Comparison of ENCODE assay signal across 9 mouse cellular contexts in the genomic region with DNA sequence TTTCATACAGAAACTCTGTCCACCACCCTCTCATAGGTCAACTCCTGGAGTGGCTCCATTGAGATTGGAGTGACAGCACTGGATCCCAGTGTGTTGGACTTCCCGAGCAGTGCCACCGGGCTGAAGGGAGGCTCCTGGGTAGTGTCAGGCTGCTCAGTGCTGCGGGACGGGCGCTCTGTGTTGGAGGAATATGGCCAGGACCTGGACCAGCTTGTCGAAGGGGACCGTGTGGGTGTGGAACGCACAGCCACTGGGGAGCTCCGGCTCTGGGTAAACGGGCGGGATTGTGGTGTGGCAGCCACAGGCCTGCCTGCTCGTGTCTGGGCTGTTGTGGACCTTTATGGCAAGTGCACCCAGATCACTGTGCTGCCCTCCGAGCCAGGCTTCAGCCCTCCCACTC. TPM values are rescaled to one million over a fixed set of nuclear protein-coding genes. Genes with fewer than 3 reads are reported as not detected.
A peak's percentile ranks its signal among the peaks of the same experiment; 100 is the strongest.
DNase-seq lines count a peak whose midpoint lies in the region; ATAC-seq and TF ChIP-seq lines count a peak whose summit lies in the region.
"Had no signal": no experiment of that assay in that cellular context is flagged by ENCODE, and none has a peak within 500 bp of the region (broad histone marks: within the 10 kb centered on the region; RNA-seq: fewer than 3 reads in every experiment).

No protein-coding gene starts in this region.

- H3K4me1 ChIP-seq in heart, embryonic 15.5 days (replicated peaks): peaks cover 30% of the 10 kb centered on the region
- H3K4me1 ChIP-seq in heart, adult 2 months (ENCODE audit: control insufficient read depth, insufficient read depth, low read length): peaks cover 3% of the 10 kb centered on the region; the same call in 1 of the 2 replicates
- H3K4me1 ChIP-seq in ES-E14 (ENCODE audit: control insufficient read depth in 2 of 2, insufficient read depth in 2 of 2, low read length in 2 of 2, poor library complexity in 1 of 2): peaks cover 3 to 19% of the 10 kb centered on the region in 2 experiments; a peak in 2 of 4 replicates
- H3K4me1 ChIP-seq in forebrain, embryonic 15.5 days: peaks cover 34% of the 10 kb centered on the region
- H3K4me1 ChIP-seq in liver, embryonic 16.5 days (ENCODE audit: control insufficient read depth, low read depth, low read length): peaks cover 25% of the 10 kb centered on the region
- H3K4me1 ChIP-seq in thymus, adult 2 months (replicated peaks; ENCODE audit: control insufficient read depth, insufficient read depth, low read length): peaks cover 18% of the 10 kb centered on the region

- peak overlapping the region; percentile 87 for H3K4me2 ChIP-seq in heart, embryonic 15.5 days
- H3K4me2 ChIP-seq in forebrain, embryonic 15.5 days (replicated peaks): peak overlapping the region; percentile 91
- peak overlapping the region; percentile 98; the same call in 1 of the 2 replicates for H3K4me2 ChIP-seq in liver, embryonic 16.5 days (ENCODE audit: low read depth, low read length)

- H3K9ac ChIP-seq in heart, embryonic 15.5 days: peak overlapping the region; percentile 93; the same call in 1 of the 2 replicates
- no peak overlapping the region for H3K9ac ChIP-seq in heart, adult 2 months (ENCODE audit: low read depth, low read length)
- H3K9ac ChIP-seq in ES-E14 (ENCODE audit: insufficient read depth, low read depth, low read length, poor library complexity, severe bottlenecking): peak overlapping the region; percentile 84; the same call in 1 of the 2 replicates
- no peak overlapping the region for H3K9ac ChIP-seq in forebrain, embryonic 15.5 days (replicated peaks)
- H3K9ac ChIP-seq in liver, embryonic 16.5 days (ENCODE audit: low read depth, low read length): no peak overlapping the region

- WGBS in heart, embryonic 15.5 days: 79% methylated on average over 13 of the region's 13 CpGs
- WGBS in heart, adult 2 months: 77% methylated on average over 13 of the region's 13 CpGs
- WGBS in forebrain, embryonic 15.5 days: 88% methylated on average over 13 of the region's 13 CpGs
- 77% methylated on average over 13 of the region's 13 CpGs for WGBS in liver, embryonic 16.5 days (ENCODE audit: insufficient replicate concordance)
- WGBS in thymus, adult 2 months: 94% methylated on average over 13 of the region's 13 CpGs

- H3K27me3 ChIP-seq in heart, embryonic 15.5 days: no peaks in the 10 kb centered on the region
- no peaks in the 10 kb centered on the region for H3K27me3 ChIP-seq in heart, adult 2 months (ENCODE audit: control insufficient read depth, insufficient read depth, low read length)
- no peaks in the 10 kb centered on the region for H3K27me3 ChIP-seq in forebrain, embryonic 15.5 days
- H3K27me3 ChIP-seq in liver, embryonic 16.5 days (ENCODE audit: control insufficient read depth, insufficient read depth, low read depth, low read length): 0 out of 2 replicates have a peak, but pooled peaks cover 3% of the 10 kb centered on the region
- no peaks in the 10 kb centered on the region for H3K27me3 ChIP-seq in thymus, adult 2 months (ENCODE audit: control insufficient read depth, insufficient read depth, low read length)

- TF ChIP-seq EP300 in heart, adult 2 months (IDR thresholded peaks at IDR 0.05; ENCODE audit: insufficient read depth, low read depth, low read length): no peak

- H3K27ac ChIP-seq in heart, embryonic 15.5 days: no peak overlapping the region
- no peak overlapping the region for H3K27ac ChIP-seq in heart, adult 2 months
- no peak overlapping the region for H3K27ac ChIP-seq in ES-E14 (ENCODE audit: insufficient read depth, low read depth, low read length, poor library complexity, severe bottlenecking)
- H3K27ac ChIP-seq in forebrain, embryonic 15.5 days (replicated peaks): no peak overlapping the region
- peak overlapping the region; percentile 1; the same call in 1 of the 2 replicates for H3K27ac ChIP-seq in liver, embryonic 16.5 days (ENCODE audit: low read length)
- H3K27ac ChIP-seq in thymus, adult 2 months (ENCODE audit: control insufficient read depth, insufficient read depth, low read length): no peak overlapping the region

- no peak for TF ChIP-seq CTCF in heart, adult 2 months (IDR thresholded peaks at IDR 0.05)
- no peak for TF ChIP-seq CTCF in thymus, adult 2 months (IDR thresholded peaks at IDR 0.05; ENCODE audit: borderline replicate concordance, control insufficient read depth, extremely low read depth, insufficient read depth, low read length, poor library complexity)

- intact Hi-C loops in heart, adult 2 months (cut with DNase I): loop anchor here (1.0 kb wide), 1 partner anchor 10 kb away; the partner anchor contains the start of gene Gps2

- no peak for DNase-seq in heart, adult 2 months
- DNase-seq in ES-E14 (ENCODE audit: low read depth, low spot score): no peak
- DNase-seq in left cerebral cortex, adult 8-10 months (ENCODE audit: low spot score in 2 of 2): no peak
- no peak for DNase-seq in thymus, adult 2 months
- DNase-seq in thymus, adult 18-20 months: no peak

- no peaks in the 10 kb centered on the region for H3K79me2 ChIP-seq in heart, adult 2 months (replicated peaks; ENCODE audit: control insufficient read depth, insufficient read depth, low read length)

- in situ Hi-C loops in ES-E14 (cut with MboI; ENCODE audit: low sequenced_read_pairs in 2 of 2, unreplicated experiment in 2 of 2): no loop called here

- H3K4me3 ChIP-seq in heart, embryonic 15.5 days: peak overlapping the region; percentile 95
- no peak overlapping the region for H3K4me3 ChIP-seq in heart, adult 2 months
- peak overlapping the region; percentile 7 to 97; a peak in 2 of 4 replicates for H3K4me3 ChIP-seq in ES-E14 (ENCODE audit: insufficient read depth in 1 of 2, low read depth in 1 of 2, low read length in 2 of 2, poor library complexity in 1 of 2, severe bottlenecking in 1 of 2)
- peak overlapping the region; percentile 56 for H3K4me3 ChIP-seq in forebrain, embryonic 15.5 days
- H3K4me3 ChIP-seq in liver, embryonic 16.5 days (ENCODE audit: low read depth, low read length): peak overlapping the region; percentile 88
- H3K4me3 ChIP-seq in thymus, adult 2 months (ENCODE audit: control insufficient read depth, insufficient read depth, low read length): no peak overlapping the region

- H3K36me3 ChIP-seq in heart, embryonic 15.5 days: peaks cover 43% of the 10 kb centered on the region
- H3K36me3 ChIP-seq in heart, adult 2 months (ENCODE audit: control insufficient read depth, insufficient read depth, low read length): no peaks in the 10 kb centered on the region
- H3K36me3 ChIP-seq in ES-E14 (ENCODE audit: control insufficient read depth, insufficient read depth, low read length, poor library complexity, severe bottlenecking): peaks cover 34% of the 10 kb centered on the region
- H3K36me3 ChIP-seq in forebrain, embryonic 15.5 days: peaks cover 43% of the 10 kb centered on the region
- H3K36me3 ChIP-seq in liver, embryonic 16.5 days (ENCODE audit: control insufficient read depth, insufficient read depth): peaks cover 35% of the 10 kb centered on the region
- peaks cover 27% of the 10 kb centered on the region for H3K36me3 ChIP-seq in thymus, adult 2 months (ENCODE audit: control insufficient read depth, insufficient read depth, low read length)

- TF ChIP-seq POLR2A in heart, adult 2 months (IDR thresholded peaks at IDR 0.05; ENCODE audit: insufficient read depth, low read depth, low read length): no peak
- no peak for TF ChIP-seq POLR2A in thymus, adult 2 months (IDR thresholded peaks at IDR 0.05; ENCODE audit: control insufficient read depth, extremely low read depth, insufficient read depth, low read length, poor library complexity)

- no peaks in the 10 kb centered on the region for H3K9me3 ChIP-seq in heart, embryonic 15.5 days (replicated peaks)
- H3K9me3 ChIP-seq in ES-E14 (ENCODE audit: control insufficient read depth, insufficient read depth, low read depth, low read length): no peaks in the 10 kb centered on the region
- H3K9me3 ChIP-seq in forebrain, embryonic 15.5 days: no peaks in the 10 kb centered on the region
- no peaks in the 10 kb centered on the region for H3K9me3 ChIP-seq in liver, embryonic 16.5 days (replicated peaks; ENCODE audit: control insufficient read depth, low read length)

- no peak for ATAC-seq in heart, embryonic 15.5 days (replicated peaks; ENCODE audit: insufficient number of reproducible peaks, insufficient read depth, low FRiP score, low read depth)
- ATAC-seq in forebrain, embryonic 15.5 days (replicated peaks): no peak
- no peak for ATAC-seq in liver, embryonic 16.5 days (ENCODE audit: low read depth)

RNA-seq across cellular contexts. Expression of gene Neurl4, which starts 2.1 kb away (rescaled TPM):
- 5.2 and 7.0 TPM in 2 replicates for polyA plus RNA-seq in heart, embryonic 15.5 days (2015; fragmentation: Nextera tagmentation; extraction: Ambion mirVana)
- total RNA-seq in heart, adult 2 months (2021): 10 to 100 TPM; 42.6 to 47.1 TPM
- polyA plus RNA-seq in heart, adult 2 months (2012; rRNA removed): 31.5 and 54.1 TPM in 2 replicates
- total RNA-seq in ES-E14 (2012; rRNA removed): 66.3 and 98.2 TPM in 2 replicates
- polyA plus RNA-seq in forebrain, embryonic 15.5 days (2015; fragmentation: Nextera tagmentation; extraction: Ambion mirVana): 18.5 and 23.0 TPM in 2 replicates
- polyA plus RNA-seq in liver, embryonic 16.5 days (2015; fragmentation: Nextera tagmentation; extraction: Ambion mirVana): 2.2 and 2.6 TPM in 2 replicates
- 100 to 1,000 TPM in 3 of 4 experiments, 10 to 100 TPM in 1; 97.6 to 122 (median 112) TPM for total RNA-seq in left cerebral cortex, adult 8-10 months (2022)
- polyA plus RNA-seq in thymus, adult 2 months (2012; rRNA removed): 85.3 and 90.7 TPM in 2 replicates

RNA-seq across cellular contexts. Expression of gene 2810408A11Rik, which starts 2.2 kb away (rescaled TPM):
- 3.7 and 5.8 TPM in 2 replicates for polyA plus RNA-seq in heart, embryonic 15.5 days (2015; fragmentation: Nextera tagmentation; extraction: Ambion mirVana)
- under 1 TPM; 0.23 to 0.34 TPM for total RNA-seq in heart, adult 2 months (2021)
- 0.15 and 0.41 TPM in 2 replicates for polyA plus RNA-seq in heart, adult 2 months (2012; rRNA removed)
- total RNA-seq in ES-E14 (2012; rRNA removed): 3.3 and 5.7 TPM in 2 replicates
- 19.9 and 20.7 TPM in 2 replicates for polyA plus RNA-seq in forebrain, embryonic 15.5 days (2015; fragmentation: Nextera tagmentation; extraction: Ambion mirVana)
- polyA plus RNA-seq in liver, embryonic 16.5 days (2015; fragmentation: Nextera tagmentation; extraction: Ambion mirVana): 0.46 and 0.76 TPM in 2 replicates
- 1 to 10 TPM in 1 of 4 experiments, under 1 TPM in 3; 0.39 to 1.1 (median 0.56) TPM for total RNA-seq in left cerebral cortex, adult 8-10 months (2022)
- 7.1 and 10.2 TPM in 2 replicates for polyA plus RNA-seq in thymus, adult 2 months (2012; rRNA removed)

RNA-seq across cellular contexts. Expression of gene Acap1, which starts 7.6 kb away (rescaled TPM):
- polyA plus RNA-seq in heart, embryonic 15.5 days (2015; fragmentation: Nextera tagmentation; extraction: Ambion mirVana): 4.5 and 14.8 TPM in 2 replicates
- 1 to 10 TPM in 1 of 2 experiments, under 1 TPM in 1; 0.65 to 1.1 TPM for total RNA-seq in heart, adult 2 months (2021)
- 1.7 and 3.3 TPM in 2 replicates for polyA plus RNA-seq in heart, adult 2 months (2012; rRNA removed)
- total RNA-seq in ES-E14 (2012; rRNA removed): 9.6 and 14.7 TPM in 2 replicates
- 0.48 and 0.51 TPM in 2 replicates for polyA plus RNA-seq in forebrain, embryonic 15.5 days (2015; fragmentation: Nextera tagmentation; extraction: Ambion mirVana)
- polyA plus RNA-seq in liver, embryonic 16.5 days (2015; fragmentation: Nextera tagmentation; extraction: Ambion mirVana): 6.5 and 6.8 TPM in 2 replicates
- not detected for total RNA-seq in left cerebral cortex, adult 8-10 months (2022)
- 405 and 462 TPM in 2 replicates for polyA plus RNA-seq in thymus, adult 2 months (2012; rRNA removed)
- total RNA-seq: left cerebral cortex, postnatal 25 days had no signal

RNA-seq across cellular contexts. Expression of gene Gps2, which starts 10.7 kb away (rescaled TPM):
- 44.8 and 54.9 TPM in 2 replicates for polyA plus RNA-seq in heart, embryonic 15.5 days (2015; fragmentation: Nextera tagmentation; extraction: Ambion mirVana)
- 10 to 100 TPM; 27.2 to 28.4 TPM for total RNA-seq in heart, adult 2 months (2021)
- polyA plus RNA-seq in heart, adult 2 months (2012; rRNA removed): 53.9 and 63.9 TPM in 2 replicates
- total RNA-seq in ES-E14 (2012; rRNA removed): 14.3 and 15.5 TPM in 2 replicates
- 79.6 and 92.2 TPM in 2 replicates for polyA plus RNA-seq in forebrain, embryonic 15.5 days (2015; fragmentation: Nextera tagmentation; extraction: Ambion mirVana)
- polyA plus RNA-seq in liver, embryonic 16.5 days (2015; fragmentation: Nextera tagmentation; extraction: Ambion mirVana): 81.1 and 83.1 TPM in 2 replicates
- 10 to 100 TPM; 27.1 to 37.6 (median 32.4) TPM for total RNA-seq in left cerebral cortex, adult 8-10 months (2022)
- polyA plus RNA-seq in thymus, adult 2 months (2012; rRNA removed): 236 and 272 TPM in 2 replicates

RNA-seq across cellular contexts. Expression of gene Eif5a, which starts 18.8 kb away (rescaled TPM):
- polyA plus RNA-seq in heart, embryonic 15.5 days (2015; fragmentation: Nextera tagmentation; extraction: Ambion mirVana): 975 and 1,130 TPM in 2 replicates
- total RNA-seq in heart, adult 2 months (2021): 100 to 1,000 TPM; 397 to 444 TPM
- 360 and 540 TPM in 2 replicates for polyA plus RNA-seq in heart, adult 2 months (2012; rRNA removed)
- 754 and 926 TPM in 2 replicates for total RNA-seq in ES-E14 (2012; rRNA removed)
- polyA plus RNA-seq in forebrain, embryonic 15.5 days (2015; fragmentation: Nextera tagmentation; extraction: Ambion mirVana): 1,167 and 1,257 TPM in 2 replicates
- polyA plus RNA-seq in liver, embryonic 16.5 days (2015; fragmentation: Nextera tagmentation; extraction: Ambion mirVana): 1,065 and 1,134 TPM in 2 replicates
- 100 to 1,000 TPM; 413 to 430 (median 416) TPM for total RNA-seq in left cerebral cortex, adult 8-10 months (2022)
- polyA plus RNA-seq in thymus, adult 2 months (2012; rRNA removed): 618 and 719 TPM in 2 replicates

Comparison
In these comparisons a context has a peak if more than half of its experiments do, and no peak if none do; other contexts are left out.
1. H3K4me3 ChIP-seq: peak in heart, embryonic 15.5 days (single experiment), ES-E14 (2 of 2), forebrain, embryonic 15.5 days (single experiment) and liver, embryonic 16.5 days (single experiment); none in heart, adult 2 months (single experiment) and thymus, adult 2 months (single experiment).
2. H3K9ac ChIP-seq: peak in heart, embryonic 15.5 days (single experiment) and ES-E14 (single experiment); none in heart, adult 2 months (single experiment), forebrain, embryonic 15.5 days (single experiment) and liver, embryonic 16.5 days (single experiment).
3. RNA of gene Acap1, which starts 7.6 kb away (polyA plus RNA-seq): 405 to 462 TPM in thymus, adult 2 months; 6.5 to 6.8 TPM in liver, embryonic 16.5 days, 4.5 to 14.8 TPM in heart, embryonic 15.5 days, 1.7 to 3.3 TPM in heart, adult 2 months and 0.48 to 0.51 TPM in forebrain, embryonic 15.5 days; every median in the first group is over 10 times any median in the second.
4. Peak in every context shown above with its lines, with median percentiles within 50 percentile points of each other: H3K4me2 ChIP-seq.